Mouse (Mus musculus): ENCODE results near the gene M6pr. TPM values are rescaled to one million over a fixed set of nuclear protein-coding genes. Genes with fewer than 3 reads are reported as not detected.
A peak's percentile ranks its signal among the peaks of the same experiment; 100 is the strongest.

The M6pr gene
- polyA plus RNA-seq, 1 experiment from 2014 or later = 59.9 TPM

GRCm38 (mm10) chr6:122290253-122290652 is 18.3 kb upstream of the M6pr start:
- WGBS = 23% methylated on average over 3 of the region's 3 CpGs
- H3K4me3 ChIP-seq = no peak overlapping the region

GRCm38 (mm10) chr6:122291264-122291663 is 17.3 kb upstream of the M6pr start:
- WGBS = 72% methylated on average over 2 of the region's 2 CpGs
- H3K36me3 ChIP-seq = no peaks in the 10 kb centered on the region
- H3K27me3 ChIP-seq = no peaks in the 10 kb centered on the region
- no peaks in the 10 kb centered on the region for H3K9me3 ChIP-seq
- no peak for ATAC-seq (ENCODE audit: low read depth)
- H3K4me3 ChIP-seq = no peak overlapping the region
- no peak overlapping the region for H3K27ac ChIP-seq (replicated peaks)
- no peak overlapping the region for H3K9ac ChIP-seq
- H3K4me2 ChIP-seq = no peak overlapping the region
- peaks cover 7% of the 10 kb centered on the region for H3K4me1 ChIP-seq (replicated peaks)

More at GRCm38 (mm10) chr6:122290253-122290652, 18.3 kb upstream of the M6pr start:
- no peak for ATAC-seq (ENCODE audit: low read depth)
- Histone ChIP-seq H3K9me3 (no peaks in the 10 kb centered on the region), H3K9ac (no peak overlapping the region), H3K4me1 (replicated peaks) (peaks cover 5% of the 10 kb centered on the region; the same call in 1 of the 2 replicates), H3K27me3 (no peaks in the 10 kb centered on the region), H3K27ac (replicated peaks) (no peak overlapping the region), H3K36me3 (no peaks in the 10 kb centered on the region), H3K4me2 (no peak overlapping the region)

- no peak for ATAC-seq (ENCODE audit: low read depth)
- Histone ChIP-seq H3K27ac (replicated peaks) (no peak overlapping the region), H3K36me3 (no peaks in the 10 kb centered on the region), H3K4me1 (replicated peaks) (peaks cover 12% of the 10 kb centered on the region), H3K9me3 (no peaks in the 10 kb centered on the region), H3K4me2 (no peak overlapping the region), H3K9ac (no peak overlapping the region), H3K4me3 (no peak overlapping the region), H3K27me3 (no peaks in the 10 kb centered on the region)
- WGBS = 79% methylated on average over 3 of the region's 3 CpGs
Measured at GRCm38 (mm10) chr6:122291735-122292134, 16.8 kb upstream of the M6pr start.

GRCm38 (mm10) chr6:122292184-122292583 is 16.3 kb upstream of the M6pr start:
- no peaks in the 10 kb centered on the region for H3K9me3 ChIP-seq
- H3K4me3 ChIP-seq = no peak overlapping the region
- no peak overlapping the region for H3K4me2 ChIP-seq
- 52% methylated on average over 2 of the region's 2 CpGs for WGBS
- H3K27ac ChIP-seq (replicated peaks) = no peak overlapping the region
- H3K27me3 ChIP-seq = no peaks in the 10 kb centered on the region
- peaks cover 16% of the 10 kb centered on the region for H3K4me1 ChIP-seq (replicated peaks)
- no peak overlapping the region for H3K9ac ChIP-seq
- no peak for ATAC-seq (ENCODE audit: low read depth)
- no peaks in the 10 kb centered on the region for H3K36me3 ChIP-seq

- H3K4me3 ChIP-seq = no peak overlapping the region
- H3K27me3 ChIP-seq = no peaks in the 10 kb centered on the region
- no peak overlapping the region for H3K27ac ChIP-seq (replicated peaks)
- no peak overlapping the region for H3K4me2 ChIP-seq
- 93% methylated on average over 8 of the region's 8 CpGs for WGBS
- peaks cover 20% of the 10 kb centered on the region for H3K4me1 ChIP-seq (replicated peaks)
- no peak for ATAC-seq (ENCODE audit: low read depth)
- no peak overlapping the region for H3K9ac ChIP-seq
- no peaks in the 10 kb centered on the region for H3K9me3 ChIP-seq
- no peaks in the 10 kb centered on the region for H3K36me3 ChIP-seq
Measured at GRCm38 (mm10) chr6:122293121-122293520, 15.4 kb upstream of the M6pr start.

- Histone ChIP-seq H3K4me3 (no peak overlapping the region), H3K4me1 (replicated peaks) (peaks cover 20% of the 10 kb centered on the region), H3K9me3 (no peaks in the 10 kb centered on the region), H3K36me3 (no peaks in the 10 kb centered on the region), H3K4me2 (no peak overlapping the region), H3K27me3 (no peaks in the 10 kb centered on the region), H3K9ac (no peak overlapping the region), H3K27ac (replicated peaks) (no peak overlapping the region)
- 93% methylated on average over 9 of the region's 9 CpGs for WGBS
- no peak for ATAC-seq (ENCODE audit: low read depth)
Measured at GRCm38 (mm10) chr6:122293796-122294195, 14.7 kb upstream of the M6pr start.

- Histone ChIP-seq H3K4me2 (no peak overlapping the region), H3K36me3 (no peaks in the 10 kb centered on the region), H3K27me3 (no peaks in the 10 kb centered on the region), H3K4me3 (no peak overlapping the region), H3K4me1 (replicated peaks) (peaks cover 20% of the 10 kb centered on the region), H3K9me3 (no peaks in the 10 kb centered on the region), H3K9ac (no peak overlapping the region), H3K27ac (replicated peaks) (no peak overlapping the region)
- no peak for ATAC-seq (ENCODE audit: low read depth)
- WGBS = 75% methylated on average over 3 of the region's 3 CpGs
Measured at GRCm38 (mm10) chr6:122294290-122294689, 14.2 kb upstream of the M6pr start.

- Histone ChIP-seq H3K4me3 (no peak overlapping the region), H3K4me1 (replicated peaks) (peaks cover 17% of the 10 kb centered on the region), H3K36me3 (no peaks in the 10 kb centered on the region), H3K9me3 (no peaks in the 10 kb centered on the region), H3K9ac (no peak overlapping the region), H3K27me3 (no peaks in the 10 kb centered on the region), H3K4me2 (no peak overlapping the region), H3K27ac (replicated peaks) (no peak overlapping the region)
- 58% methylated on average over 9 of the region's 9 CpGs for WGBS
- no peak for ATAC-seq (ENCODE audit: low read depth)
Measured at GRCm38 (mm10) chr6:122295242-122295641, 13.3 kb upstream of the M6pr start.

GRCm38 (mm10) chr6:122296918-122297278 is 11.6 kb upstream of the M6pr start:
- H3K9ac ChIP-seq = peak overlapping the region; percentile 82
- H3K27me3 ChIP-seq = no peaks in the 10 kb centered on the region
- peak overlapping the region; percentile 70 for H3K4me2 ChIP-seq
- H3K4me3 ChIP-seq = peak overlapping the region; percentile 49
- peak; percentile 57 for ATAC-seq (ENCODE audit: low read depth)
- H3K4me1 ChIP-seq (replicated peaks) = peaks cover 15% of the 10 kb centered on the region
- no peaks in the 10 kb centered on the region for H3K9me3 ChIP-seq
- no peaks in the 10 kb centered on the region for H3K36me3 ChIP-seq
- H3K27ac ChIP-seq (replicated peaks) = peak overlapping the region; percentile 87
- WGBS = 39% methylated on average over 3 of the region's 3 CpGs

- H3K4me1 ChIP-seq (replicated peaks) = peaks cover 15% of the 10 kb centered on the region
- whole genome bisulfite sequencing = 4% methylated on average over 25 of the region's 25 CpGs
- ATAC-seq (ENCODE audit: low read depth) = peak; percentile 84
- peak overlapping the region; percentile 49 for H3K4me3 ChIP-seq
- peak overlapping the region; percentile 87 for H3K27ac ChIP-seq (replicated peaks)
- peak overlapping the region; percentile 70 for H3K4me2 ChIP-seq
- H3K27me3 ChIP-seq = no peaks in the 10 kb centered on the region
- no peaks in the 10 kb centered on the region for H3K36me3 ChIP-seq
- H3K9me3 ChIP-seq = no peaks in the 10 kb centered on the region
- peak overlapping the region; percentile 82 for H3K9ac ChIP-seq
Measured at GRCm38 (mm10) chr6:122297279-122298222, 11.0 kb upstream of the M6pr start.

GRCm38 (mm10) chr6:122298223-122298609 is 10.3 kb upstream of the M6pr start:
- ATAC-seq (ENCODE audit: low read depth) = peak; percentile 32; the same call in 1 of the 2 replicates
- Histone ChIP-seq H3K27ac (replicated peaks) (peak overlapping the region; percentile 87; the same call in 1 of the 2 replicates), H3K36me3 (no peaks in the 10 kb centered on the region), H3K4me2 (peak overlapping the region; percentile 70; the same call in 1 of the 2 replicates), H3K9ac (no peak overlapping the region; the same call in 1 of the 2 replicates), H3K9me3 (no peaks in the 10 kb centered on the region), H3K4me3 (no peak overlapping the region), H3K27me3 (no peaks in the 10 kb centered on the region), H3K4me1 (replicated peaks) (peaks cover 15% of the 10 kb centered on the region)
- 62% methylated on average over 4 of the region's 4 CpGs for WGBS

- WGBS = 78% methylated on average over 3 of the region's 3 CpGs
- ATAC-seq (ENCODE audit: low read depth) = no peak
- Histone ChIP-seq H3K36me3 (no peaks in the 10 kb centered on the region), H3K9me3 (no peaks in the 10 kb centered on the region), H3K4me2 (no peak overlapping the region), H3K4me3 (no peak overlapping the region), H3K4me1 (replicated peaks) (peaks cover 15% of the 10 kb centered on the region), H3K27me3 (no peaks in the 10 kb centered on the region), H3K9ac (no peak overlapping the region), H3K27ac (replicated peaks) (no peak overlapping the region)
Measured at GRCm38 (mm10) chr6:122299621-122300133, 8.8 kb upstream of the M6pr start.

Data from neural tube, embryonic 13.5 days (tissue).